Mouse (Mus musculus): ENCODE measurements around the gene Sp2. TPM values are rescaled to one million over a fixed set of nuclear protein-coding genes. Genes with fewer than 3 reads are reported as not detected.

Gene Sp2
- polyA plus RNA-seq, 2 experiments, result 7.7 to 13.7 TPM

DNA sequence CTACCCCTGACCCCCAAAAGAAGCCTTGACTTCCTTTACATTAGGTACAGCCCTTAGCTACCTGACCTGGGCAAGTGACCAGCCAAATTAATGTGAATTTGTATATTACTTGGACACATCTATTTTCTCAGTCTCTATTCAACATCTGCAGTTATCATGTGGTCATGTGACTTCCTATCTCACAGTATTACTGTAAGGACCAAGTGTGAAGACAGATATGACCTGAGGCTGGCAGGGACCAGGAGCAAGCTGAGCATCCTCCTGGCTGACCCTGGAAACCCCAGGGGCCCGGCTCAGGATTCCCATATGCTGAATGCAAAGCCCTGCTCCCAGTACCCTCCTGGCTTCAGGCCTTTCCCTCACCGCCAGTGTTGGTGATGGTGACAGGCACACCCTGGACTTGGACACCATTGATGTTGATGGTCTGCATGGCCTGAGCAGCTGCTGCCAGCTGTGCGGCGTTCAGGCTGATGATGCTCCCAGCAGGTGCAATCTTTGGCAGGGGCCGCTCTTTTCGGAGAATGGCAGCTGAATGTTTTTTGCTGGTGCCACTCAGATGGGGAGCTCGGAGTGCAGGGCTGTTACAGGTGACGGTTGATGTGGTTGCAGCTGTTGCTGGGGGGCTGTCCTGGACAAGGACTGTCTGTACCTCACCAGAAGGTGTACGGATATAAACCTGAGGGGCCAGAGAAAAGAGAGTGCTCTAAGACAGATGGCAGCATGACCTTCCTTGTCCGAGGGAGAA, 25.5 kb downstream of the Sp2 start:
- 85% methylated on average over 10 of the region's 10 CpGs for WGBS (ENCODE audit: insufficient replicate concordance)
- no peaks in the 10 kb centered on the region for H3K9me3 ChIP-seq (ENCODE audit: control insufficient read depth, low read length)
- H3K4me1 ChIP-seq (replicated peaks; ENCODE audit: control insufficient read depth in 2 of 2, insufficient read depth in 2 of 2, low read length in 1 of 2), result peaks cover 37 to 45% of the 10 kb centered on the region in 2 experiments
- H3K27ac ChIP-seq, result peak overlapping the region; percentile 85
- no peak overlapping the region for H3K4me3 ChIP-seq (ENCODE audit: insufficient read depth in 1 of 2, low read depth in 2 of 2, low read length in 2 of 2)
- H3K9ac ChIP-seq (replicated peaks), result peak overlapping the region; percentile 52
- no peak for TF ChIP-seq CTCF (IDR thresholded peaks at IDR 0.05; ENCODE audit: low read depth)
- peak; percentile 61 for TF ChIP-seq EP300 (IDR thresholded peaks at IDR 0.05; ENCODE audit: low read depth)
- H3K4me2 ChIP-seq (ENCODE audit: low read depth), result peak overlapping the region; percentile 59
- peaks cover 97% of the 10 kb centered on the region for H3K36me3 ChIP-seq (replicated peaks; ENCODE audit: control insufficient read depth, insufficient read depth, low read depth)
- H3K27me3 ChIP-seq (ENCODE audit: control insufficient read depth, insufficient read depth, low read length), result no peaks in the 10 kb centered on the region
- DNase-seq (ENCODE audit: low read depth in 3 of 3, low spot score in 3 of 3) (no peak), ATAC-seq (ENCODE audit: insufficient read depth) (peak; percentile 27; the same call in 1 of the 2 replicates)

DNA sequence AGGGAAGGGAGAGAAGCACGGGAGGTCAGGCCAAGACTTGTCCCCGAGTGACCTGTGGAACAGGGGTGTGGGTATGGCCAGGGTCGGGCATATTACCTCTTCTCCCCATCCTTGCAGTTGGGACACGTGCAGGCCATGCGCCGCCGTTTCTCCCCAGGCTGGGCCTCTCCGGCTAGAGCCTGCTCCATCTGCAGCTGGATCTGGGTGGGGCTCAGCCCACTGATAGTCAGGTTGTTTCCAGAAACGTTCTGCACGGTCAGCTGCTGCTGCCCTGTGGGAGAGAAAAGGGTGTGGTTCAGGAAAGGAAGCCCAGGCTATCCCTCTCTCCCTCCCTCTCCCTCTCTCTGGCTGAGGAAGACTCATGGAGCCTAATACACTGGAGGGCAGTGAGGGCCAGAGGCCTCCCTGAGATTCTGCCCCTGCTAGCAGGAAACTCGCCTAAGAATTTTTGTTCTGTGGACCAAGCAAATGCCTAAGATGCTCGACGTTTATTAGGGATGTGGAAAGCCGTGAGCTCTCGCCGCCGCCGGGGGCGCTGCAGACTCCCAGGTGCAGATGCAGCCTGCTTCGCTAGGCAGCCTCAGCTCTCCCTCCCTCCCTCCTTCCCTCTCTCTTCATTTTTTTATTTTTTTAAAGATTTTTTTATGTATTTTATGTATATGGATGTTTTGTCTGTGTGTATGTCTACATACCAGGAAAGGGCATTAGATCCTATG, 26.6 kb downstream of the Sp2 start:
- peak; percentile 78 for TF ChIP-seq CTCF (IDR thresholded peaks at IDR 0.05; ENCODE audit: low read depth)
- peak; percentile 81 for TF ChIP-seq EP300 (IDR thresholded peaks at IDR 0.05; ENCODE audit: low read depth)
- Histone ChIP-seq H3K4me3 (ENCODE audit: insufficient read depth in 1 of 2, low read depth in 2 of 2, low read length in 2 of 2) (0 out of 4 replicates have a peak overlapping the region, but pooled peaks of 1 of the 2 experiments have one; percentile 23), H3K36me3 (replicated peaks; ENCODE audit: control insufficient read depth, insufficient read depth, low read depth) (peaks cover 97% of the 10 kb centered on the region), H3K4me2 (ENCODE audit: low read depth) (peak overlapping the region; percentile 59), H3K27me3 (ENCODE audit: control insufficient read depth, insufficient read depth, low read length) (no peaks in the 10 kb centered on the region), H3K27ac (peak overlapping the region; percentile 85), H3K4me1 (replicated peaks; ENCODE audit: control insufficient read depth in 2 of 2, insufficient read depth in 2 of 2, low read length in 1 of 2) (peaks cover 32 to 38% of the 10 kb centered on the region in 2 experiments), H3K9me3 (ENCODE audit: control insufficient read depth, low read length) (no peaks in the 10 kb centered on the region), H3K9ac (replicated peaks) (peak overlapping the region; percentile 52)
- WGBS (ENCODE audit: insufficient replicate concordance), result 39% methylated on average over 20 of the region's 20 CpGs
- peak; percentile 89 for ATAC-seq (ENCODE audit: insufficient read depth)
- DNase-seq (ENCODE audit: low read depth in 3 of 3, low spot score in 3 of 3), result peak; percentile 71 to 80 (median 75)

DNA sequence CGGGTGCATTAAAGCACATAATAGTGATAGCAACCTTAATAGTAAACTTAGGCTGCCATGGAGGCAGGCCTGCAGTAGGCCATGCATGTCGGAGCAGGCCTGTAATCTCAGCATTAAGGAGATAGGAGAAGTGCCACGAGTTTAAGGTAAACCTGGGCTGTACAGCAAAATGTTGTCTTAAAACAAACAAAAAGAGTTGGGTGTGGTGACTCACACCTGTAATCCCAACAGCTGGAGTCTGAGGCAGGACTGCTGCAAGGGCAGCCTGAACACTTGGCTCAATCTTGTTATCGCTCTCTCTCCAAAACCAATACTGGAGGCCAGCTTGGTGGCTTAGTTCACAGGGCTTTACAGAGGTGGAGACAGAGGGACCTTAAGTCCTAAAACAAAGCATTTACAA, 27.7 kb downstream of the Sp2 start:
- no peak for ATAC-seq (ENCODE audit: insufficient read depth)
- peak overlapping the region; percentile 85 for H3K27ac ChIP-seq

DNA sequence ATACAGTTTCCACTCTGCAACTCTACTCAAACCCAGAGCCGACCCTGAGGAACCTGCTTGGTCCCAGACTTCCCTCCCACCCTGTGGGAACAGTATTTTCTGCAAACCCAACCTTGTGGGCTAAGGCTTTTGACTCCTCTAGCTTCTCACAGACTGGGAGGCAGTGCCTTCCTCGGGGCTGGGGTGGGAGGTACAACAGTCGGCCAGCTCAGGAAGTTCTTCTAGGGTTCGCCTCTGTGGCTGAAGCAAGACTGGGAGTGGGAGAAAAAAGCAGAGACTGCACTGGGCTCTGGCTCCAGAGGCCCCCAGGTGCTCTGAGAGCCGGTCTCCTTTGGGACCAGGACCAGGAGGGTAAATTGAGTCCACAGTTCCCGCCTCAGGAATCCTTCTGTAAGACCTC, 29.9 kb downstream of the Sp2 start:
- WGBS (ENCODE audit: insufficient replicate concordance), result 65% methylated on average over 6 of the region's 6 CpGs
- H3K36me3 ChIP-seq (replicated peaks; ENCODE audit: control insufficient read depth, insufficient read depth, low read depth), result peaks cover 97% of the 10 kb centered on the region
- ATAC-seq (ENCODE audit: insufficient read depth) (no peak), DNase-seq (ENCODE audit: low read depth in 3 of 3, low spot score in 3 of 3) (no peak)
- H3K4me1 ChIP-seq (replicated peaks; ENCODE audit: control insufficient read depth in 2 of 2, insufficient read depth in 2 of 2, low read length in 1 of 2), result peaks cover 58 to 63% of the 10 kb centered on the region in 2 experiments
- H3K4me3 ChIP-seq (ENCODE audit: insufficient read depth in 1 of 2, low read depth in 2 of 2, low read length in 2 of 2), result no peak overlapping the region
- H3K27me3 ChIP-seq (ENCODE audit: control insufficient read depth, insufficient read depth, low read length), result no peaks in the 10 kb centered on the region
- H3K27ac ChIP-seq, result peak overlapping the region; percentile 0; the same call in 1 of the 2 replicates
- no peaks in the 10 kb centered on the region; the same call in 1 of the 2 replicates for H3K9me3 ChIP-seq (ENCODE audit: control insufficient read depth, low read length)
- H3K4me2 ChIP-seq (ENCODE audit: low read depth), result no peak overlapping the region
- no peak for TF ChIP-seq EP300 (IDR thresholded peaks at IDR 0.05; ENCODE audit: low read depth)
- no peak for TF ChIP-seq CTCF (IDR thresholded peaks at IDR 0.05; ENCODE audit: low read depth)
- no peak overlapping the region for H3K9ac ChIP-seq (replicated peaks)

More for the DNA sequence above, 27.7 kb downstream of the Sp2 start:
- H3K27me3 ChIP-seq (ENCODE audit: control insufficient read depth, insufficient read depth, low read length), result no peaks in the 10 kb centered on the region
- no peak overlapping the region; a peak in 1 of 4 replicates for H3K4me3 ChIP-seq (ENCODE audit: insufficient read depth in 1 of 2, low read depth in 2 of 2, low read length in 2 of 2)
- no peaks in the 10 kb centered on the region; the same call in 1 of the 2 replicates for H3K9me3 ChIP-seq (ENCODE audit: control insufficient read depth, low read length)
- peak overlapping the region; percentile 52 for H3K9ac ChIP-seq (replicated peaks)
- H3K36me3 ChIP-seq (replicated peaks; ENCODE audit: control insufficient read depth, insufficient read depth, low read depth), result peaks cover 97% of the 10 kb centered on the region
- peak overlapping the region; percentile 59 for H3K4me2 ChIP-seq (ENCODE audit: low read depth)
- TF ChIP-seq EP300 (IDR thresholded peaks at IDR 0.05; ENCODE audit: low read depth) (no peak), CTCF (IDR thresholded peaks at IDR 0.05; ENCODE audit: low read depth) (no peak)
- peaks cover 38 to 44% of the 10 kb centered on the region in 2 experiments for H3K4me1 ChIP-seq (replicated peaks; ENCODE audit: control insufficient read depth in 2 of 2, insufficient read depth in 2 of 2, low read length in 1 of 2)
- no peak for DNase-seq (ENCODE audit: low read depth in 3 of 3, low spot score in 3 of 3)
- 68% methylated on average over 4 of the region's 4 CpGs for WGBS (ENCODE audit: insufficient replicate concordance)

DNA sequence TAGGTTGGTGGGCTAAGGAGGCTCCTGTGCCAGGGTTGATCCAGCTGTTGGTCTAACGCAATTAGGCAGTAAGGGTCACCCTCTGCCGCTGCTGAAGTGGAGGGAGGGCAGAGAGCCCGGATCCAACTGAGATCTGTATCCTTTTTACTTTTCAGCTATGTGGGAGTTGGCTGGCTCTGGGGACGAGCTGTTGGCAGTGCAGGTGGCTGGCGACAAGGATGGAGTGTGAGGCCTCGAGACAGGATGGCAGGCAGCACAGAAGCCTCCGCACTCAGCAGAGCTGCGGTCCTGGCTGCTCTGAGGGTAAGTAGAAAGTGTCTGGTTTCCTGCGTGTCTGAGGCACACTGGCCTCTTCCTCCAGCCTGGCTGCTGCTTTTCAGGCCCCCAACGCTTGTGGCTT, 30.3 kb downstream of the Sp2 start:
- no peak for ATAC-seq (ENCODE audit: insufficient read depth)
- Histone ChIP-seq H3K9me3 (ENCODE audit: control insufficient read depth, low read length) (no peaks in the 10 kb centered on the region; the same call in 1 of the 2 replicates), H3K4me3 (ENCODE audit: insufficient read depth in 1 of 2, low read depth in 2 of 2, low read length in 2 of 2) (no peak overlapping the region), H3K27me3 (ENCODE audit: control insufficient read depth, insufficient read depth, low read length) (no peaks in the 10 kb centered on the region), H3K36me3 (replicated peaks; ENCODE audit: control insufficient read depth, insufficient read depth, low read depth) (peaks cover 92% of the 10 kb centered on the region), H3K27ac (no peak overlapping the region; the same call in 1 of the 2 replicates), H3K4me2 (ENCODE audit: low read depth) (no peak overlapping the region), H3K9ac (replicated peaks) (no peak overlapping the region), H3K4me1 (replicated peaks; ENCODE audit: control insufficient read depth in 2 of 2, insufficient read depth in 2 of 2, low read length in 1 of 2) (peaks cover 58 to 63% of the 10 kb centered on the region in 2 experiments)
- TF ChIP-seq EP300 (IDR thresholded peaks at IDR 0.05; ENCODE audit: low read depth), result no peak
- no peak for TF ChIP-seq CTCF (IDR thresholded peaks at IDR 0.05; ENCODE audit: low read depth)
- 78% methylated on average over 10 of the region's 10 CpGs for WGBS (ENCODE audit: insufficient replicate concordance)
- DNase-seq (ENCODE audit: low read depth in 3 of 3, low spot score in 3 of 3), result no peak

All from liver, embryonic 14.5 days (tissue).